Mouse (Mus musculus) brain, embryonic 14.5 days (tissue): ENCODE measurements around the gene Anapc11.

Experiments used
- CTCF ChIP-seq: fragments of 200-500 bp; IDR thresholded peaks from 2 replicates; pipeline ENCODE4 v1.5.1; 2012; ENCODE audit warnings: inconsistent platforms, mild to moderate bottlenecking, moderate library complexity, borderline replicate concordance; ENCODE audit not compliant: insufficient read depth, insufficient read length; ENCODE audit errors: extremely low read depth
- POLR2A ChIP-seq: fragments of 200-500 bp; IDR thresholded peaks from 2 replicates; pipeline ENCODE4 v1.6.1; 2012; ENCODE audit warnings: mild to moderate bottlenecking, inconsistent platforms, borderline replicate concordance; ENCODE audit not compliant: poor library complexity, insufficient read depth, insufficient read length, severe bottlenecking; ENCODE audit errors: extremely low read depth

DNA sequence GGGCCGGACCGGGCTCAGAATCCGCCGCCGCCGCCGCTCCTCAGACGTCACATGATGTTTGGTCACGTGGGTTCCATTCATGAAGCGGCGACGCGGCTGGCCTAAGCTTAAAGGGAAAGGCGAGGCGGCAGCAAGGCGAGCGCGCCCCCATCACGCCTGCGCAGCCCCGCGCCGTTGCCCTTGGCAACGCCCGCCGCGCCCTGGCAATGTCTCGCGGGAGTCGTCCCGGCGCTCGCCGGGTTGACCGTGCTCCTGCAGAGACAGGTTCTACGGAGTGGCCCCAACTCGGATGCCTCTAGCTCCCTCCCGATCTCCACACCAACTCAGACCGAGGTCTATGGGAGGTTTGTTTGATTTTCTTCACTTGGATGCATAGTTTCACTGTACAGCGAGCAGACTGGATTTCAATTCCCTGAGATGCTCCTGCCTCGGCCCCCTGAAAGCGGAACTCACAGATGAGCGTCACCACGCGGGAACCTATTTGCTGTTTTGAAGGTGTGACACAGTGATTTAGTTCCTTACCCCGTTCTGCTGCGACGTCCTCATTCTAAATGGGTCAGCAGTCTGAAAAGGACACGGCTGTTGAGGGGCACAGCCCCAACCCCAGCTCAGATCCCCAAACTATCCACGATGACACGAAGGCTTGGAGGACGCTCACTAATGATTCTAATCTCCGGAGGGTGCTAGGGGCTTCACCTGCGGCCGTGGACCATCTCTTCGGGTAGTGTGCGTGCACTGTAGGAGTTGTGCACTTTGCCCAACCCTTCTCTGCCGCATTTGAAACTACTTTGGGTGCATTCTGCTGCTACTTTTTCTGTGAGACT is 35.5 kb downstream of the Anapc11 start, which contains the start of gene Mafg:
- TF ChIP-seq CTCF (no peak), POLR2A (no peak; the same call in 1 of the 2 replicates)
